Mouse (Mus musculus): ENCODE measurements around the gene Fbxo42. TPM values are rescaled to one million over a fixed set of nuclear protein-coding genes. Genes with fewer than 3 reads are reported as not detected.
"Not testable (repeated sequence)": the region's sequence is repeated elsewhere in the genome, so short reads cannot be mapped to it uniquely, and the experiment has no call there.

The Fbxo42 gene
- total RNA-seq, 2 experiments from 2014 or later = 7.8 to 16.5 TPM

- ATAC-seq (replicated peaks; ENCODE audit: poor library complexity, severe bottlenecking) = peak; percentile 30
These were observed 12.8 kb upstream of the Fbxo42 start for GRCm38 (mm10) chr4:141134751-141135530.

DNA sequence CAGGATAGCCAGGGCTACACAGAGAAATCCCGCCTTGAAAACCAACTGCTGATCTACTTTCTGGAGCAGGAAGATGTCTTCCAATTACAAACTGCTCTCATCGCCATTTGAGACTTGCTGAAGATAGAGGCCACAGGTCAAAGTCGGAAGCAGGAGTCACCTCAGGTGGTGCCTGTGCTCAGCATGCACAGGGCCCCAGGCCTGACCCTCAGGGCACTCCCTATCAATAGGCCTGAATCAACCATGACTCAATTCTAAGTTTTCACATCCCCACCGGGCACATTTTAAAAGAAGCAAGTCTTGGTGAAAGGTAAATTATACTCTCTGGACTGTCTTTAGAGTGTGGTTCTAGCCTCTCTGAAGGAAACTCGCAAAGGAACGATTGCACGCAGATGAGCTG lies 11.6 kb upstream of the Fbxo42 start:
- ATAC-seq (replicated peaks; ENCODE audit: poor library complexity, severe bottlenecking) = no peak

- ATAC-seq (replicated peaks; ENCODE audit: poor library complexity, severe bottlenecking) = not testable (repeated sequence)
These were observed 10.0 kb upstream of the Fbxo42 start for GRCm38 (mm10) chr4:141137740-141138139.

- ATAC-seq (replicated peaks; ENCODE audit: poor library complexity, severe bottlenecking) = peak; percentile 23
These were observed 9.1 kb upstream of the Fbxo42 start for GRCm38 (mm10) chr4:141138425-141139115.

- peak; percentile 83 for ATAC-seq (replicated peaks; ENCODE audit: poor library complexity, severe bottlenecking)
These were observed 8.4 kb upstream of the Fbxo42 start, which contains the start of gene Szrd1 for GRCm38 (mm10) chr4:141139116-141139970. Gene Szrd1 (minus strand): TSS chr4:141139775.

DNA sequence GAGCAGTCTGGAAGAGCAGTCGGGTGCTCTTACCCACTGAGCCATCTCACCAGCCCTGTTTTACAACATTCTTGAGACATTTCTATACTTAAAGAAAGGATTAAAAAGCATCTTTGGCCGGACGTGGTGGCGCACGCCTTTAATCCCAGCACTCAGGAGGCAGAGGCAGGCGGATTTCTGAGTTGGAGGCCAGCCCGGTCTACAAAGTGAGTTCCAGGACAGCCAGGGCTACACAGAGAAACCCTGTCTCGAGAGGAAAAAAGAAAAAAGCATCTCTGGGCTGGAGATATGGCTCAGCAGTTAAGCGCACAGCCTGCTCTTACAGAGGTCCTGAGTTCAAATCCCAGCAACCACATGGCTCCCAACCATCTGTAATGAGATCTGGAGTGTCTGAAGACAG lies 7.4 kb upstream of the Fbxo42 start:
- ATAC-seq (replicated peaks; ENCODE audit: poor library complexity, severe bottlenecking) = not testable (repeated sequence)

- ATAC-seq (replicated peaks; ENCODE audit: poor library complexity, severe bottlenecking) = no peak
These were observed 6.7 kb upstream of the Fbxo42 start for GRCm38 (mm10) chr4:141140967-141141366.

GRCm38 (mm10) chr4:141142285-141142811 lies 5.4 kb upstream of the Fbxo42 start:
- peak; percentile 23 for ATAC-seq (replicated peaks; ENCODE audit: poor library complexity, severe bottlenecking)

GRCm38 (mm10) chr4:141145124-141145523 lies 2.6 kb upstream of the Fbxo42 start:
- not testable (repeated sequence) for ATAC-seq (replicated peaks; ENCODE audit: poor library complexity, severe bottlenecking)

DNA sequence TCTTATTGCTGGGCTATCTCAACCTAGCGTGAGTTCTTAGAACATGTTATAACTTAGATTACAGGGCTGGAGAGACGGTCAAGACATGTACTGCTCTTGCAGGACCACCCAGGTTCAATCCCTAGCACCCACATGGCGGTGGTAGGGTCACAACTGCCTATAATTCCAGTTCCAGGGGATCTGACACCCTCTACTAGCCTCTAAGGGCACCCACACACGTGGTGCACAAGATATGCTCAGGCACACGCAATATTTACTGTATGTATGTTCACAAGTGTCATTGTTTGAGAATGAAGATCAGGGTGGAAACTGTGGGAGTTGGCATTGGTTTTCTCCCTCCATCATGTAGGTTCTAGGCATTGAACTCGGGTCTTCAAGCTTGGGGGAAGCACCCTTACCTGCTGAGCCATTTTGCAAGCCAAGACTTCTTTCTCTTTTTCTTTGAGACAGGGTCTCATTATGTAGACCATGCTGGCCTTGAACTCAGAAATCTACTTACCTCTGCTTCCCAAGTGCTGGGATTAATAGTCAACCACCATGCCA lies 1.2 kb upstream of the Fbxo42 start:
- ATAC-seq (replicated peaks; ENCODE audit: poor library complexity, severe bottlenecking) = no peak

DNA sequence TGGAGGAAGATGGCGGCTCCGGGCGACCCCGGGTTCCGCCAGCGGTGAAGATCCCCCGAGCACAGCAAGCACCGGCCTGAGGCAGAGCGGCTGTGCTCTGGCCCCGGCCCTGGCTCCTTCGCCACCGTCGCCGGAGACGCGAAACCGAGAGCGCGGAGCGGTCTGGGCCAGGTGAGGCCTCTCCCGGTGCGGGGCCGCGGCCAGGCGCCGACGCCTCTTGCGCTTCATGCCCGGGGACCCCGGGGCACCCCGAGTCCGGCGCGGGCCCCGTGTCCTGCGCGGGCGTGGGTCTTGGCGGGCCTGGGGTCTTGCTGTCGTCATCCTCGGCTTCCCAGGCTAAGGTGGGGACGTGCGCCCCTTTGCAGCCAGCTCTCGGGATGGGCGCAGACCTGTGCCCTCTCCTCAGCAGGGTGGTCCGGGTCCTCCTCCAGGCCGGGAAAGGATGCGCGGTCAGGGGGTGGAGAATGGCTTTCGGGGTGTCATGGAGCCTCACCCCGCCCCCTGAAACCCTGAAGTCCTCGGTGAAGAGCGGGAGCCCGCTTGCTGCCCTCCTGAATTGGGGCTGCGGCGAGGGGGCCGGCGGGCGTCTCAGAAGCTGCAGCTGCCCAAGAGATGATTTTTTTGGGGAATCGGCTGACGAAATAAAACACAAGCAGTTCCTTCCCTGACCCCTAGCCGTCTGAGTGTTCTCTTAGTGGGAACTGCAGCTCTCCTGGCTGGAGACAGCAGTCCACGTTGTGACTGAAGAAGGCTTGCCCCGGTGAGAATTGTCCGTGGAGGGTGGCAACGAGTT lies 492 bp downstream of the Fbxo42 start:
- peak; percentile 66 for ATAC-seq (replicated peaks; ENCODE audit: poor library complexity, severe bottlenecking)

DNA sequence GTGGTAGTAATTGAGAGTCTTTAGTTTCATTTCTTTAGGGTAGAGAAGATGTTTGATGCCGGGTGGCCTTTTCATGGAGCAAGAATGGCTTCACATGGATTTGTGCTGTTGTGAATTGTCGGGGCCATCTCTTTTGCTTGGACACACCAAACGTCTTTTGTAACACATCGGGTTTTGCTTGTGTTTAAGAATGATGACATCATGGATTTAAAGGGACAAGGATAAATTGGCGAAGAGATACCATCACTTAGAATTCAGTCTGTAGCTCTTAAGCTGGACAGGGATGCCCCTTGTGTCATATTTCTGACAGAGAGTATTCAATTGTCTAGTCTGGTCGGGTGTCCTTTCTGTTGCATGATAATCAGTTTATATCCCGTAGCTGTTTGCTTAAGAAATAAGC lies 1.4 kb downstream of the Fbxo42 start:
- ATAC-seq (replicated peaks; ENCODE audit: poor library complexity, severe bottlenecking) = no peak

GRCm38 (mm10) chr4:141157485-141157884 lies 9.8 kb downstream of the Fbxo42 start:
- peak; percentile 55 for ATAC-seq (replicated peaks; ENCODE audit: poor library complexity, severe bottlenecking)

- ATAC-seq (replicated peaks; ENCODE audit: poor library complexity, severe bottlenecking) = no peak
These were observed 10.9 kb downstream of the Fbxo42 start for GRCm38 (mm10) chr4:141158609-141159008.

DNA sequence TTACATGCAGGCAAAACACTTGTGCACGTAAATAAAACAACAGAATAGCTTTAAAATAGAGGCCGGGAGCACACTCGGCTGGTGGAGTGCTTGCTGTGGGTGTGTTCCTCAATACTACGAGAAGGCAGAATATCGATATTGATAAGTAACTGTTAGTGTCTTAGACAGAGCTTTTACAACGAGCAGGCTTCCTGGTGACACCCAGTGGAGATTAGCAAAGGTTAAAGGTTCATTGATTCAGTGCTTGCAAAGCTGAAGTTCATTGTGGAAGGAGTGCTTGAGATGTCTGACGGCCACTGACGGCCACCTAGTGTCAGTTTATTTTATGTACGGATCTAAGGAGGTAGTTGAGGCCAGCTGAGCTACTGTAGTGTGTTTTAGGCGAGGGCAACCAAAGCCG lies 11.4 kb downstream of the Fbxo42 start:
- ATAC-seq (replicated peaks; ENCODE audit: poor library complexity, severe bottlenecking) = no peak

- peak; percentile 38 for ATAC-seq (replicated peaks; ENCODE audit: poor library complexity, severe bottlenecking)
These were observed 12.0 kb downstream of the Fbxo42 start for GRCm38 (mm10) chr4:141159666-141160065.

DNA sequence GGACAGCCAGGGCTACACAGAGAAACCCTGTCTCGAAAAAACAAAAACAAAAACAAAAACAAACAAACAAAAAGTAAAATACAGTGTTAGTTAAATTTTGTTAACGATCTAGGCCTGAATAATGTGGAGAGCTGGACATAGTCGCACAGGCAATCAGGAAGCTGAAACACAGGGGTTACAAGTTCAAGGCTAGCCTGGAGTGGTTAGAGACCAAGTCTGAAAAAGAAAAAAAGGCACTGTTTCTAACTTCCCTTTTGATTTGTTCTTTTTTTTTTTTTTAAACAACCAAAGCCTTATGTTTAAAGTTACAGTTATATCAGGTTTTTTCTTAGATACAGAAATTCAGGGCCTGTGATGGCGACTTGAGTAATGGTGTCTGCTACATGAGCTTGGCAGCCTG lies 12.5 kb downstream of the Fbxo42 start:
- ATAC-seq (replicated peaks; ENCODE audit: poor library complexity, severe bottlenecking) = no peak

DNA sequence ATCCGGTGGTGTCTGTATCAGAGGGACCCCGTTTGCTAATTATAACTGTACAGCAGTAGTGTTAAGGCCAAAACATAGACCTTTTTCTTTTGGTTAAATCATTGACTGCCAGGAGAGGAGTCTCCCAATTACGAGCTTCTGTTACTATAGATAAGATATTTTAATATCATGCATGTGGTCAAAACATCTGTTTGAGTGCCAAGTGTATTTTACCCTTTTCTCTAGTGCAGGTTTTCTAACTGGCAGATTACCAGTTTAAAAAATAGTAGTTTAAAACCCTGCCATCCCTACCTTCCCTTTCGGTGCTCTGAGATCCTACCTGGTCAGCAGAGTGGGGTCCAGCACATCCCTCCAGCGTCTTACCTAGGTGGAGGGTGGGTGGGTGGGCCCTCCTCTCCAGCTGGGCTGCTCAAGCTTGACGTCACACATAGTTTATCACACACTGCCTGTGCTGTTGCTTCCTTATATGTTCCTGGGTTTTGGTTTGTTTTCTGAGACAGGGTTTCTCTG lies 14.0 kb downstream of the Fbxo42 start:
- ATAC-seq (replicated peaks; ENCODE audit: poor library complexity, severe bottlenecking) = no peak

GRCm38 (mm10) chr4:141163729-141164128 lies 16.0 kb downstream of the Fbxo42 start:
- no peak for ATAC-seq (replicated peaks; ENCODE audit: poor library complexity, severe bottlenecking)
